Mouse (Mus musculus): ENCODE results near the gene Pdzd3. TPM values are rescaled to one million over a fixed set of nuclear protein-coding genes. Genes with fewer than 3 reads are reported as not detected.

The Pdzd3 gene
- polyA plus RNA-seq, 1 experiment from 2014 or later = 0.13 TPM

DNA sequence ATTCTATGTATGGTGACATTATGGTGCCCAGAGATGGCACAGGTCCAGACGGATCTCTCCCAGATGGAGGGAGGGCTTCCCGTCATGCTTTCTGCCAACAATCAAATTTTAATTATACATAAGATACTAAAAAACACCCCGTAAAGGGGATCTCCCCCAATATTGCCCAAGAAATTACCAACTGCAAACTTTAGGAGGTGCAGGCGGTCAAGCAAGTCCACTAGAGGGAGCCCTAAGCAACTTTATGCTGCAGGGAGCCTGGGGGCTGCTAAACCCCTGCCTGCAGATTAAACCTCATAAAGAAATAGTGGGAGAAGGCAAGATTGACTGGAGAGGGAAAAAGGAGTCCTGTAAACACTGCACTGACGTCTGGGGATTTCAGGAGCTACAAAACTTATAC, 11.8 kb downstream of the Pdzd3 start:
- TF ChIP-seq EP300 (optimal IDR thresholded peaks at IDR 0.05) = no peak
- peak; percentile 86 for TF ChIP-seq CTCF (IDR thresholded peaks at IDR 0.05; ENCODE audit: low read depth)
- Histone ChIP-seq H3K27ac (replicated peaks) (no peak overlapping the region), H3K9ac (ENCODE audit: low read length) (no peak overlapping the region), H3K4me2 (replicated peaks; ENCODE audit: low read depth) (no peak overlapping the region), H3K4me3 (ENCODE audit: low read depth, low read length) (no peak overlapping the region), H3K9me3 (ENCODE audit: control insufficient read depth, low read length) (no peaks in the 10 kb centered on the region), H3K4me1 (replicated peaks; ENCODE audit: control insufficient read depth, insufficient read depth) (no peaks in the 10 kb centered on the region), H3K36me3 (ENCODE audit: control insufficient read depth, insufficient read depth, low read length) (no peaks in the 10 kb centered on the region), H3K27me3 (ENCODE audit: control insufficient read depth, insufficient read depth, low read length) (no peaks in the 10 kb centered on the region)
- ATAC-seq (ENCODE audit: low FRiP score, low TSS enrichment) = no peak
- 10% methylated on average over 5 of the region's 5 CpGs for WGBS
- peak; percentile 53 for DNase-seq (ENCODE audit: low spot score)

- H3K27me3 ChIP-seq (ENCODE audit: control insufficient read depth, insufficient read depth, low read length) = no peaks in the 10 kb centered on the region
- 80% methylated on average over 17 of the region's 17 CpGs for WGBS
- DNase-seq (ENCODE audit: low spot score) (no peak), ATAC-seq (ENCODE audit: low FRiP score, low TSS enrichment) (no peak)
- H3K9ac ChIP-seq (ENCODE audit: low read length) = no peak overlapping the region
- no peaks in the 10 kb centered on the region for H3K9me3 ChIP-seq (ENCODE audit: control insufficient read depth, low read length)
- H3K27ac ChIP-seq (replicated peaks) = no peak overlapping the region
- no peak overlapping the region for H3K4me2 ChIP-seq (replicated peaks; ENCODE audit: low read depth)
- H3K36me3 ChIP-seq (ENCODE audit: control insufficient read depth, insufficient read depth, low read length) = no peaks in the 10 kb centered on the region
- TF ChIP-seq CTCF (IDR thresholded peaks at IDR 0.05; ENCODE audit: low read depth) = no peak
- no peak for TF ChIP-seq EP300 (optimal IDR thresholded peaks at IDR 0.05)
- H3K4me3 ChIP-seq (ENCODE audit: low read depth, low read length) = no peak overlapping the region
- H3K4me1 ChIP-seq (replicated peaks; ENCODE audit: control insufficient read depth, insufficient read depth) = no peaks in the 10 kb centered on the region
Observed at GRCm38 (mm10) chr9:44238501-44239190, 12.6 kb downstream of the Pdzd3 start.

DNA sequence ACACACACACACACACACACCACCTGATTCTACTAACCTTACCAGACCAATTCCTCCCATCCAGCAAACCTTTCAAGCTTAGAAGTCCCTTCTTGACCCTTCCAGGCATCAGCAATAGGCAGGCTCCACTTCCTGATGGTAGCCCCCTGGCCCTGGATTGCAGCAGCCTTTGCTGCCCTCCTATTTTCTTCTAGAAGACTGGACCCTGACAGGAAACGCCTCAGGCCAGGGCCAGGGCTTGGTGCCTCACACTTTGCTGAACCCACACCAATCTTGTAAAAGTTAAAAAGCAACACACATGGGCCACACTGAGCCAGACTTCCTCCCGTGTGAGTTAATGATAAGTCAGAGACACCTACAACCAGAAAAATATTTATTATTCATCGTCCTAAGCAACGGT, 14.1 kb downstream of the Pdzd3 start:
- Histone ChIP-seq H3K4me3 (ENCODE audit: low read depth, low read length) (no peak overlapping the region), H3K27me3 (ENCODE audit: control insufficient read depth, insufficient read depth, low read length) (no peaks in the 10 kb centered on the region), H3K9ac (ENCODE audit: low read length) (no peak overlapping the region), H3K4me2 (replicated peaks; ENCODE audit: low read depth) (no peak overlapping the region), H3K27ac (replicated peaks) (no peak overlapping the region), H3K36me3 (ENCODE audit: control insufficient read depth, insufficient read depth, low read length) (no peaks in the 10 kb centered on the region), H3K9me3 (ENCODE audit: control insufficient read depth, low read length) (no peaks in the 10 kb centered on the region), H3K4me1 (replicated peaks; ENCODE audit: control insufficient read depth, insufficient read depth) (no peaks in the 10 kb centered on the region)
- TF ChIP-seq EP300 (optimal IDR thresholded peaks at IDR 0.05) (no peak), CTCF (IDR thresholded peaks at IDR 0.05; ENCODE audit: low read depth) (no peak)
- ATAC-seq (ENCODE audit: low FRiP score, low TSS enrichment) (no peak), DNase-seq (ENCODE audit: low spot score) (no peak)
- 81% methylated on average over 4 of the region's 4 CpGs for WGBS

GRCm38 (mm10) chr9:44236601-44237000, 14.7 kb downstream of the Pdzd3 start:
- ATAC-seq (ENCODE audit: low FRiP score, low TSS enrichment) = no peak
- 61% methylated on average over 4 of the region's 4 CpGs for WGBS
- H3K27ac ChIP-seq (replicated peaks) = no peak overlapping the region
- H3K4me3 ChIP-seq (ENCODE audit: low read depth, low read length) = no peak overlapping the region
- no peaks in the 10 kb centered on the region for H3K27me3 ChIP-seq (ENCODE audit: control insufficient read depth, insufficient read depth, low read length)
- H3K9me3 ChIP-seq (ENCODE audit: control insufficient read depth, low read length) = no peaks in the 10 kb centered on the region
- no peaks in the 10 kb centered on the region for H3K36me3 ChIP-seq (ENCODE audit: control insufficient read depth, insufficient read depth, low read length)
- TF ChIP-seq CTCF (IDR thresholded peaks at IDR 0.05; ENCODE audit: low read depth) (no peak), EP300 (optimal IDR thresholded peaks at IDR 0.05) (no peak)
- no peak for DNase-seq (ENCODE audit: low spot score)
- no peak overlapping the region for H3K9ac ChIP-seq (ENCODE audit: low read length)
- peaks cover 3% of the 10 kb centered on the region; the same call in 1 of the 2 replicates for H3K4me1 ChIP-seq (replicated peaks; ENCODE audit: control insufficient read depth, insufficient read depth)
- H3K4me2 ChIP-seq (replicated peaks; ENCODE audit: low read depth) = no peak overlapping the region

GRCm38 (mm10) chr9:44234479-44235427, 16.5 kb downstream of the Pdzd3 start:
- Histone ChIP-seq H3K4me2 (replicated peaks; ENCODE audit: low read depth) (peak overlapping the region; percentile 65), H3K27ac (replicated peaks) (peak overlapping the region; percentile 66), H3K4me1 (replicated peaks; ENCODE audit: control insufficient read depth, insufficient read depth) (peaks cover 3% of the 10 kb centered on the region; the same call in 1 of the 2 replicates), H3K9me3 (ENCODE audit: control insufficient read depth, low read length) (no peaks in the 10 kb centered on the region), H3K9ac (ENCODE audit: low read length) (peak overlapping the region; percentile 50; the same call in 1 of the 2 replicates), H3K27me3 (ENCODE audit: control insufficient read depth, insufficient read depth, low read length) (no peaks in the 10 kb centered on the region), H3K4me3 (ENCODE audit: low read depth, low read length) (peak overlapping the region; percentile 88), H3K36me3 (ENCODE audit: control insufficient read depth, insufficient read depth, low read length) (no peaks in the 10 kb centered on the region)
- TF ChIP-seq CTCF (IDR thresholded peaks at IDR 0.05; ENCODE audit: low read depth) (no peak), EP300 (optimal IDR thresholded peaks at IDR 0.05) (no peak)
- DNase-seq (ENCODE audit: low spot score) (peak; percentile 67), ATAC-seq (ENCODE audit: low FRiP score, low TSS enrichment) (peak; percentile 45)
- 20% methylated on average over 19 of the region's 19 CpGs for WGBS
